Mouse (Mus musculus): ENCODE measurements around the gene Rbm20. TPM values are rescaled to one million over a fixed set of nuclear protein-coding genes. Genes with fewer than 3 reads are reported as not detected.
A peak's percentile ranks its signal among the peaks of the same experiment; 100 is the strongest.
"Not testable (repeated sequence)": the region's sequence is repeated elsewhere in the genome, so short reads cannot be mapped to it uniquely, and the experiment has no call there.

Rbm20 gene
- total RNA-seq, 2 experiments from 2014 or later = 1.0 to 1.2 TPM

- DNase-seq (ENCODE audit: low spot score in 2 of 2) = no peak
Observed at GRCm38 (mm10) chr19:53788621-53789331, 111.7 kb downstream of the Rbm20 start.

GRCm38 (mm10) chr19:53789571-53789970, 112.5 kb downstream of the Rbm20 start:
- no peak for DNase-seq (ENCODE audit: low spot score in 2 of 2)

- DNase-seq (ENCODE audit: low spot score in 2 of 2) = no peak
Observed at GRCm38 (mm10) chr19:53791751-53792720, 114.9 kb downstream of the Rbm20 start.

GRCm38 (mm10) chr19:53792976-53793897, 116.1 kb downstream of the Rbm20 start:
- DNase-seq (ENCODE audit: low spot score in 2 of 2) = no peak

GRCm38 (mm10) chr19:53793994-53794890, 117.1 kb downstream of the Rbm20 start:
- no peak for DNase-seq (ENCODE audit: low spot score in 2 of 2)

GRCm38 (mm10) chr19:53794996-53795395, 117.9 kb downstream of the Rbm20 start:
- DNase-seq (ENCODE audit: low spot score in 2 of 2) = no peak

GRCm38 (mm10) chr19:53796020-53796419, 118.9 kb downstream of the Rbm20 start:
- DNase-seq (ENCODE audit: low spot score in 2 of 2) = no peak

- no peak for DNase-seq (ENCODE audit: low spot score in 2 of 2)
Observed at GRCm38 (mm10) chr19:53797770-53798169, 120.7 kb downstream of the Rbm20 start.

- no peak for DNase-seq (ENCODE audit: low spot score in 2 of 2)
Observed at GRCm38 (mm10) chr19:53799885-53800284, 122.8 kb downstream of the Rbm20 start.

- DNase-seq (ENCODE audit: low spot score in 2 of 2) = peak; percentile 39 to 52
Observed at GRCm38 (mm10) chr19:53800365-53800999, 123.4 kb downstream of the Rbm20 start.

GRCm38 (mm10) chr19:53801380-53801779, 124.3 kb downstream of the Rbm20 start:
- no peak for DNase-seq (ENCODE audit: low spot score in 2 of 2)

- no peak for DNase-seq (ENCODE audit: low spot score in 2 of 2)
Observed at GRCm38 (mm10) chr19:53801789-53802683, 124.9 kb downstream of the Rbm20 start.

GRCm38 (mm10) chr19:53803954-53804353, 126.8 kb downstream of the Rbm20 start:
- DNase-seq (ENCODE audit: low spot score in 2 of 2) = no peak

GRCm38 (mm10) chr19:53805063-53805462, 128.0 kb downstream of the Rbm20 start:
- DNase-seq (ENCODE audit: low spot score in 2 of 2) = no peak

- DNase-seq (ENCODE audit: low spot score in 2 of 2) = no peak
Observed at GRCm38 (mm10) chr19:53806126-53806525, 129.0 kb downstream of the Rbm20 start.

GRCm38 (mm10) chr19:53806526-53807275, 129.6 kb downstream of the Rbm20 start:
- not testable (repeated sequence) for DNase-seq (ENCODE audit: low spot score in 2 of 2)

GRCm38 (mm10) chr19:53807276-53807801, 130.2 kb downstream of the Rbm20 start:
- DNase-seq (ENCODE audit: low spot score in 2 of 2) = no peak

Measured in adrenal gland, adult 18-20 months (tissue).